Mouse (Mus musculus): Measurements from ENCODE around the gene Ahnak. TPM values are rescaled to one million over a fixed set of nuclear protein-coding genes. Genes with fewer than 3 reads are reported as not detected.
"Not testable (repeated sequence)": the region's sequence is repeated elsewhere in the genome, so short reads cannot be mapped to it uniquely, and the experiment has no call there.

Gene Ahnak
- total RNA-seq, 2 experiments from 2014 or later = 377 to 414 TPM

DNA sequence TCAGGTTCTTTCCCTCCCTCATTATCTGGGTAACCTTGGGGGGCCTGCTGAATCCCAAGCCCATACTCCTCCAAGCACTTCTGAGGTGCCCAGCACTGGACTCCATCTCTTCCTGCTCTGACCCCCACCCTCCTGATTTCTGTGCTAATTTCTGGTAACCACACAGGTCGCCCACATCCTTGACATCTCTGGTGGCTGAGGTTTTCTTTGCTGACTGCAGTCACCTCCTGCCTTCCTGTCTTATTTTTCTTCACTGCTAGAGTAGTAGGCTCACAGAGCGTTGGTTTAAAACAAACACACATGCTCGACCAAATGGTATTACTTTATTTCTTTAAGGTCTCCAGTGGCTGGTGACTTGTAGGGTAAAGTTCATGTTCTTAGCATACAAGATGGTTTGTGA, 49.1 kb downstream of the Ahnak start:
- no peak for DNase-seq (ENCODE audit: low spot score in 2 of 2)

DNA sequence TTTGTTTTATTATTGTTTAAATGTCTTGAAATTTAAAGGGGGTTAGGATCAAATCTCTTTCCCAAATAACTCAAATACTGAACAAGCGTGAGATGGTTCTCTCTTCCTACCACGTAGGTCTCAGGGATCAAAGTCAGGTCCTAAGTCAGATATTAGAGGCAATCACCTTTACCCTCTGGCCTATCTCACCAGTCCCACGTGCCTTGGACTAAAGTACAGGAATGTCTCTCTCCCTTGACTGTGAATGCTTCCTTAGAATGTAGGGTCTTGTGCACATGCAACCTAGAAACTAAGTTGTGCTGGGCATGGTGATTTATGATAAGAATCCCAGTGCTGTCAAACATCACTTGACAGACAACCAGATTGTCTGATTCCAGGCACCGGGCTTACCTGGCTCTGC, 50.2 kb downstream of the Ahnak start:
- DNase-seq (ENCODE audit: low spot score in 2 of 2) = no peak

DNA sequence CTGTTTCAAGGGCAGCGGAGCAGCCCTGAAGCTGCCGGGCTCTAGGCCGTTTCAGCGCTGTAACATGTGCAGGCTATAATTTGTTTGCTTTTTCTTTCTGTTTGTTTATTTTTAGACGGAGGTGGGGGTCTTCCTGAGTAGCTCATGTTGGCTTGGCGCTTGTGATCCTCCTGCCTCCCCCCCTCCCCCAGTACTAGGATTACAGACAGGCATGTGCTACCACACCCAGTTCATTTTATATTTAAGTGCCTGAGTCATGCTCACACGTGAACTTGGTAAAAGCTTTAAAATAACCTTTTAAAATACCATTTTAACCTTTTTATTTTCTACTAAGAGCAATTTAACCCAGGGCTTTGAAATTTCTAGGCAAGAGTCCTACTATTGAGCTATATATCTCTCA, 50.8 kb downstream of the Ahnak start:
- DNase-seq (ENCODE audit: low spot score in 2 of 2) = no peak

DNA sequence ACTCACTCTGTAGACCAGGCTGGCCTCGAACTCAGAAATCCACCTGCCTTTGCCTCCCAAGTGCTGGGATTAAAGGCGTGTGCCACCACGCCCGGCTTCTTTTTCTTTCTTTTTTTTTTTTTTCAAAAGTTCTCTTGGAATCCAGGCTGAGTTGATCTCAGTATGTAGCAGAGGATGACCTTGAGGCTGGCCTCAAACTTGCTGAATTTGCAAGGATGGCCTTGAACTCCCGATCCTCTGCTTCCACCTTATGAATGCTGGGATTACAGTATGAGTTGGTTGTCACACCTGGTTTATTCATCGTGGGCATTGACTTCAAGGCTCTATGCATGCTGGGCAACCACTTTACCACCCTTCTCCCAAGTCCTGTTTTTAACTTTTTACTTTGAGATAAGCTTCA, 51.6 kb downstream of the Ahnak start:
- no peak for DNase-seq (ENCODE audit: low spot score in 2 of 2)

DNA sequence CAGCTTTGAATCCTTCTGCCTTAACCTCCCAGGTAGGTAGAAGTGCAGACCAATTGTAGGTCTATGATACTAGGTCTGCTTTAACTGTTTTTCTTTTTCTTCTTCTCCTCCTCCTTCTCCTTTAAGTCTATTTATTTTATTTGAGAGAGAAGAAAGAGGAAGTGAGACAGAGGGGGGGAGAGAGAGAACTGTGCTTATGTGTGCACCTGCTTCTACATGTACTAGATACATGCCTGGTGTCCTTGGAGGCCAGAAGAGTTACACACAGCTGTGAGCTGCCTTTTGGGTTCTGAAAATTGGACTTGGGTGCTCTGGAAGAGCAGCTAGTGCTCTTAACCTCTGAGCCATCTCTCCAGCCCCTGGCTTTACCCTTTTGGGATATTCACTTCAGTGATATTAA, 52.0 kb downstream of the Ahnak start:
- DNase-seq (ENCODE audit: low spot score in 2 of 2) = no peak

DNA sequence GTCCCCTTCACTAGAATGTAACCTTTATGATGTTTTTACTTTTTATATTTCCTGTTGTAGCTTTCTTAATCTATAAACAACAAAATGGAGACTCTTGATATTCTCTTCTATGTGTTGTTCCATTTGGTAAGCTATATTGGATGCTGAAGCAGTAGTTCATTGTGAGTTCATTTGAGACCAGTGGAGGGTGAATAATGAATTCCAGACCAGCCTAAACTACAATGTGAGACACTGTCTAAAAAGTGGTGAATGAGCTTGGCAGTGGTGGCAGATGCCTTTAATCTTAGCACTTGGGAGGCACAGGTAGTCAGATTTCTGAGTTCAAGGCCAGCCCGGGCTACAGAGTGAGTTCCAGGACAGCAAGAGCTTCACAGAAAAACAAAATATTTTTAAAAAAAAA, 54.0 kb downstream of the Ahnak start:
- no peak for DNase-seq (ENCODE audit: low spot score in 2 of 2)

DNA sequence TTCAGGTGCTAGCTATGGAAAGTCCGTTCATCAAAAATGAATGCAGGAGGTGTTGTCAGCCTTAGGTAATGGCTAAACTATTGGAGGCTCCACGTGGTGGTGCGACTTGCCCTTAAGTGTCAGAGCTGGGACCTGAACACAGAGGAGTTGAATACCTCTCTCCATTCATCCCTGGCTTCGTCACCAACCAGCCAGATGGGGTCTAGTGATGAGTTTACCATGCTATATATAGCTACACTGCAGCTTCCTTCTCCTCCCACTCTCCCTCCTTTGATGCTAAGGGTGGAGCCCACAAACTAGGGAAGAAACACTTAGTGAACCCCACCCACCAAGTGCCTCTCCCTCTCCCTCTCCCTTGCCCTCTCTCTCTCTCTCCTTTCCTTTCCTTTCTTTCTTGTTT, 55.2 kb downstream of the Ahnak start:
- no peak for DNase-seq (ENCODE audit: low spot score in 2 of 2)

DNA sequence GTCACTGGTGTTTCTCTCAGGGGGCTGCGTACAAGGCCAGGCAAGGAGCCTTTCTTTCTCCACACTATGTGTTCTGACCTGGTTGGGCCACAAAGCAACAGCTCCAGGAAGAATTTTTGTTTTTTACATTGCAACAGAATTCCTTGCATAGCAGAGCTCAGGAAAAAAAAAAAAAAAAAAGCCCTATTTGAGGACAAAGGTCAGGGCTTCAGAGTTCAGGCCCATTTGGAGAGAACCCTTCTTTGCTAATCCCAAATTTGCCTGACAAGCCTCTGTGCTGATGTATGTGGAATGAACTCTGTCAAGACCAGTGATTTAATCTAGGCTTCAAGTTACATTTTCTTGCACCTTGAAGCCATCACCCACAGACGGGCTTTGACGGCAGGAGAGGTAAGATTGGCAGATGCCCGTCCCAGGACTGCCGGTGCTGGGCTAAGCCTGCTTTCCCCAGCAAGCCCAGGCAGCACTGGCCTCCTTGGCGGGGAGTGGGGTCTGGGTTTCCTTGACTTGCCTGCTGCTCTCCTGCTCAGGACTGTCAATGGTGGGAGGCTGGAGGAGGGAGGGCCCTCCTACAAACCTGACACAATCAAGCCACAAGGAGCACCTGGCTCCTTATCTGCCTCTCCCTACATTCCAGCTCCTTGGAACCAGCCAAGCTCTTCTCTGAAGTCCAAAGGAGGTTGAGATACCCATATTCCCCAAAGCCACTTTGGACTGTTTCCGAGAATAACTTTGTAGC, 58.3 kb downstream of the Ahnak start:
- DNase-seq (ENCODE audit: low spot score in 2 of 2) = no peak

DNA sequence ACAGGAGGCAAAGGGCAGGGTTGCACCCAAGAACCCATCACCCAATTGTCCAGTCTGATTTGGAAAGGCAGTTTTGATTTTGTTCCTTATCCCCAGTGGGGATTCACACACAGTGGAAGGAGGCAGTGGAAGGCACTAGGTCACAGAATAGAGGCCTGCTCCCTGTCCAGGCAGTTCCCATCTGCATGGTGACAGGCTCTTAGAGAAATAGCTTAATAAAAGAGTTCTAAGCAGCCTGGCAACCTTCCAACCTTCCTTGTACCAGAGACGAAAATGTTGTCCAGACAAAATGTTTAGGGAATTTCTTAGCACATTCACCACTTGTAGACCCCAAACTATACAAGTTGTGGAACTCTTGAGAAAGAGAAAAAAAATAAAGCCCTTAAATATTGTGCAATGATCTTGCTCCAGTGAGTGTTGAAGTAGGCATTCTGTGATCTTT, 58.9 kb downstream of the Ahnak start:
- no peak for DNase-seq (ENCODE audit: low spot score in 2 of 2)

DNA sequence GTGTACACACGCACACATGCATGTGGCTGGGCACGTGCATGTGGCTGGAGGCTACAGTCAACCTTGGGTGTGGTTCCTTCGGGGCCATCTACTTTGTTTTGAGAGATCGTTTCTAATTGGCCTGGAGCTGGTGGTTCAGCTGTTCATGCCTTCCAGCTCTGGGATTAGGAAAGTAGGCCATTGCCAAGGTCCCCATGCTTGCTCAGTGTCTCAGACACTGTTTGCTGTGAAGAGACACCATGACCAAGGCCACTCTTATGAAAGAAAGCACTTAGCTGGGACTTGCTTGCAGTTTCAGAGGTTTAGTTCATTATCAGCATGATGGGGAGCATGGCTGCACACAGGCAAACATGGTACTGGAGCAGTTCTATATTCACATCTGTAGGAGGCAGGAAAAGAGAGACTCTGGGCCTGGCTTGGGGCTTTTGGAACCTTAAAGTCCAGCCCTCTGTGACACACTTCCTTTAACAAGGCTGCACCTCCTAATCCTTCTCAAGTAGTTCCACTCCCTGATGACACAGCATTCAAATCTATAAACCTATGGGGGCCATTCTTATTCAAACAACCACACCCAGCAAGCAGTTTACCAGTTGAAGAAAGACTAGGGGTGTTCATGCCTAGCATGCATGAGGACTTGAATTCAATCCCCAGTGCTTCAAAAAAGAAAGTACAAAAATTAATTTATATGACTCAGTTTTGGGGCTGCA, 60.0 kb downstream of the Ahnak start:
- DNase-seq (ENCODE audit: low spot score in 2 of 2) = no peak

DNA sequence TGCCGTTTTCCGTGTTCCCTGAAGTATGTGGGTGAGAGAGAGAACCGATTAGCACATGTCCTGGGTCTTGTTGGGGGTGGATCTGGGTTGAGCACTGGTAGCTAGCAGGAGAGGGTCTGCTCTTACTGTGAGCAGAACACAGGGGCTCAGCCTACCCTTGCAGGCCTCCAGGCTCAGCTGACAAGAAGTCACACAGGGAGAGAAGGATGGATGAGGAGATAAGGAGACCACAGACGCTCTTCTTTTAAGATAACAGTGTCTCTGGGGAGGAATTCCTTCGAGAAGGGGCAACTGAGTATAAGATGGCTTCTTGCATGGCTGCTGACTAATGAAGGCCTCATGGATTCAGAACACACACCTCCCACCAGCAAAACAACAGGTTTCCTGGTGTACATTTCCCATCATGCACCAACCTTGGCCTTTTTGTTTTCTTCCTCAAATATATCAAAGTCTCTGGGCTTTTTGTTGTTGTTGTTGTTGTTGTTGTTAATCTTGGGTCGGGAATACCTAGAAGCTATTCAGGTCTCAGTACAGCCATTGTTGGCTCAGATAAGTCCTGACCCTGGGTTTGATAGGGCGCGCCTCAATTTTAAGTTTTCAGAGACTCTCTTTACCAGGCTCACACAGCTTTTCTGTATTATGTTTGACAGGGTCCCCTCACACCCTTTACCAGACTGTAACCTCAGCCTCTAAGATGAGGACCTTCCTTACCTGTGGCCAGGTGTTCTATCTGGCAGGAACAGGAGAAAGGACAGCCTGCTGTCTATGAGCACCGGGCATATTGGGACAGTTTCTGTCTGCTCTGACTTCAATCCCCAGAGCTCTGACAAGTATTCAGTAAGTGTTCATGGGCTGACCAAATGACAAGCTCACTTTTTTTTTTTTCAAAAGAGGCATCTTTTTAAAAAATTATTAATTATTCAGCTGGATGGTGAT, 61.5 kb downstream of the Ahnak start:
- DNase-seq (ENCODE audit: low spot score in 2 of 2) = no peak

DNA sequence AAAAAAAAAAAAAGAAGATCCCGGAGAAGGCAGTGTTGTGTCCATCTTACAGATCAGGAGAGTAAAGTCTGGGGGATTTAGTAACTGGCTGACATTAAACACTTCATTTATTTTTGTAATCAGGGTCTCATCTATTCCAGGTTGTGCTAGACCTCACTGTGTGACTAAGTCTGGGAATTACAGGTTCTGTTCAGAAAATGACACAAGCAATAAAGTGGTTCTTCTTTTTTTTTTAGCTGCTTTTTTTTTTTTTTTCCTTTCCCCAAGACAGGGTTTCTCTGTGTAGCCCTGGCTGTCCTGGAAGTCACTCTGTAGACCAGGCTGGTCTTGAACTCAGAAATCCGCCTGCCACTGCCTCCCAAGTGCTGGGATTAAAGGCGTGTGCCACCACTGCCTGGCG, 62.9 kb downstream of the Ahnak start:
- not testable (repeated sequence) for DNase-seq (ENCODE audit: low spot score in 2 of 2)

DNA sequence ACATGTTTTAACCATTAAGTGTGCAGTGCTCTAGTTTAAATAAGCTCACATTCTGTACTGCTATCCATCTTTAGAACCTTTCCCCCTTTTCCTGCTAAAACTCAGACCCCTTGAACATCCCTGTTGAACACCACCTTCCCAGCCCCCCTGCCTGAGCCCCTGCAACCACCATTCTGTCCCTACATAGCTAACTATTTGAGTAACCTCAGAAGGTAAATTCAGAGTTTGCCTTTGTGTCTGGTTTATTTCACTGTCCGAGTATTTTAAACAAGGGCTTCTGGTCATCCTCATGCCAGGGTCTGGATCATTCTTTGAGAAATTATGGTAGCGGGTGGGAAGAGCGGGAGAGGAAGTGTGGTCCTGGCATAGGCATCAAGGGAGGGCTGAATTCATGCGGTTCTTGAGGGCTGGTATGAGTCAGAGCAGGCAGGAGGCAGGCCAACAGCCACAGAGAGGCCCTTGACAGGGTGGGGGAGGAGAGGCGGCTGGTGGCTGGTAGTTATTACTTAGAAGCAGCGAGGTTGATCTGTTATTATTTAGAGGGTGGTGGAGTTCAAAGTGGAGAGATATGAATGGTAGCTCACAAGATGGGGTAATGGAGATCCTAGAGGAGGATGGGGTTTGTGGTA, 63.8 kb downstream of the Ahnak start:
- DNase-seq (ENCODE audit: low spot score in 2 of 2) = no peak

DNA sequence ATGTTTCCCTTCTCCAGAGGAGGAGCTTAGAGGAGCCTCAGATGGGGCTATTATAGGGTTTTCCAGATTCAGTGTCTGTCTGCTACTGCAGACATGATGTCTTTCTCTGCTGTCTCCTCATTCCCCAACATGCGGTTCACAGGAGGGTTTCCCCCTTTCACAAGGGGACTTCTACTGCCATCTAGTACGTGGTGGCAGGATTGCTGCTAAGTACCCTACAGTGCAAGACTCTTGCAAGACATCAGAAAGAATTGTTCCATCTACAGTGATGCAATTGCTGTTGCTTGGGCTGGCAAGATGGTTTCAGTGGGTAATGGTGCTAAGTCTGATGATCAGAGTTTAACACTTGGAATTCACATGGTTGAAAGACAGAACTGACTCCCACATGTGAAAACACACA, 66.1 kb downstream of the Ahnak start:
- no peak for DNase-seq (ENCODE audit: low spot score in 2 of 2)

DNA sequence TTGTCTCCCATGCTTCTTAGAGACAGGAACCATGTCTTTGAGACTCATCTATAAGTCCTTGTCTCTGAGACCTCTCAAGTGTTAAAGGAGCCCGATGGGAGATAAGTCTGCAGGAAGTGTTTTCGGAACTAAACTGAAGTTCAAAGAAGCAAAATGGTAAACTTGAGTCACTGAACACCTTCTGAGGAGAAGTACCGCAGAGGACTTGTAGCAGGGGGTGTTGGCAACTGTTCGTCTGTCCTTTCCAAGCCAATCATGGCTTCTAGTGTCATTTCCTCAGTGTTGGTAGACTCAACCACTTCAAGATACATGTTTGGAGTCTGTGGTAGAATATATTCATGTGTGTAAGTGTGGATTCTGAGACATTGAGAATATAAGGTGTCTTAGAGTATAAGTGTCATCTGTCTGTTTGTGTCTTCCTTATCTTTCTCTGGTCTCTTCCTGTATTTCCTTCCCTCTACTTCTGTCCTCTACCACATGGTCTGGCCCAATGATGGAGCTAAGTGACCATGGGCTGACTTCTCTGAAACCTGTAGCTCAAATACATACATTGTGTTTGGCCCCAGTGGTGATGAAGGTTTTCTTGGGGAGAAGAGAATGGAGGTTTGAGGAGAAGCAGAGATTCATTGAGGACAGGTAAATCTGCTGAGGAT, 66.7 kb downstream of the Ahnak start:
- no peak for DNase-seq (ENCODE audit: low spot score in 2 of 2)

DNA sequence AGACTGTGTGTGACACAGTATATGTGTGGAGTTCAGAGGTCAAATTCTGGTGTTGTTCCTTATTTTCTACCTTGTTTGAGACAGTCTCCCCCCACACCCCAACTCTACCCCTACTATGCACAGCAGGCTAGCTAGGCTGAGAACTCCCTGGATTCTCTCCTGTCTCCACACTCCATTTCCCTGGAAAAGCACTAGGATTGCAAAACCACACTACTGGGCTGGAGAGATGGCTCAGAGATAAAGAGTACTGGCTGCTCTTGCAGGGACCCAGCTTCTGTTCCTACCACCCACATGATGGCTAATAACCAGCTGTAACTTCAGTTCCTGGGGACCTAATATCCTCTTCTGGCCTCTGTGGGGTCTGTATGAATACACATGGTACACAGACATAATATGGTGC, 68.6 kb downstream of the Ahnak start:
- no peak for DNase-seq (ENCODE audit: low spot score in 2 of 2)

DNA sequence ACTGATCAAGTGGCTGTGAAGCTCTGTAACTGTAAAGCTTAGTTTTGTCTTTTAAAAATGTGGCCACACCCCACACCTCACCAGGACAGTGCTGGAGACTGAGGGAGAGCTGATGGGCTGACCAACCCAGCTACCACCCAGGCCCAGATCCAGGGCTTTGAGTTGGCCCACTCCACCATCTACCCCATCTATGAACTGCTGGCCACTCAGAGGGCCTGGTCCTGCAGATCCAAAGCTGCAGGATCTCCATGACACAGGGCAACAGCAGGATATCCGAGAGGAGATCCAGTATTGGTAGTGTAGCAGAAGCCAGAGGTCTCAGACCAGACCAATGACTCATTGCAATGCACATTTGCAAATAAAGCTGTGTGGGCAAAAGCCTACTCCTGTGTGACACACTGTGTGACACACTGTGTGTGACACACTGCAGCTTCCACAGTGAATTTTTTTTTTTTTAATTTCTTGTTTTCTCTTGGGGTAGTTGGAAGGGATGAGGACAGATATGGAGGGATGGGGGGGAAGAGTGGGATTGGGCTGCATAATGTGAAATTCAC, 69.3 kb downstream of the Ahnak start:
- no peak for DNase-seq (ENCODE audit: low spot score in 2 of 2)

DNA sequence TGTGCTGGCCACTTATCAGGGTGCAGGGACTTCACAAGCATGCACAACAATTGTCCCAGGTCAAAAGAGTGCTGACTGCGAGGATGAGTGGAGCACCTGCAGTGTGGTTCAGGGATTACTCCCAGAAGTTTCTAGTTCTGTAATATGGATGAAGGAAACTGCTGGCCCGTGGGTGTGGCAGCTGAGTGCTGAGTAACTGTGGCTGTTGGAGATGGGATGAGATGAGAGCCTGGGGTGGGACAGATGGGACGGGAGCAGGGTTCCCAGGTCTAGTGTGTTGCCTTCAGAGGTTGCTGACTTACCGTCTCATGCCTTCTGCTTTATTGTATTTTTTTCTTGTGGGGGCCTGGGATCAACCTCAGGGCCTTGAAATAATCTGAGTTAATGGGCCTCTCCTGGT, 69.9 kb downstream of the Ahnak start:
- DNase-seq (ENCODE audit: low spot score in 2 of 2) = no peak

DNA sequence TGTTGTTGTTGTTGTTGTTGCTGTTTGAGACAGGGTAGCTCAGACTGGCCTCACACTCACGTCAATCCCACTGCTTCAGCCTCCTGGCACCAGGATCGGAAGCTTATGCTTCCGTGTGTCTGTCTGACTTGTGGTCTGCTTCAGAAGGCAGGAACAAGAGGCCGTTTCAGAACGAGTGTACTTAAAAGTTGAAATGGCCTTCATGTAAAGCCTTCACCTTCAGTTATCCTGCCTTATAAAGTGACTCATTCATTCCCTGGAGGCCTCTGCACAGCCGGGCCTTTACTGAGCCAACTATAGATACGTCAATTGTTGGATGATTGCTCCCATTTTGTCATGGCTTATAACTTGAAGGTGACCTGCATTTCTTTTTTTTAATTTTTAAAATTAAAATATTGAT, 70.3 kb downstream of the Ahnak start:
- no peak for DNase-seq (ENCODE audit: low spot score in 2 of 2)

DNA sequence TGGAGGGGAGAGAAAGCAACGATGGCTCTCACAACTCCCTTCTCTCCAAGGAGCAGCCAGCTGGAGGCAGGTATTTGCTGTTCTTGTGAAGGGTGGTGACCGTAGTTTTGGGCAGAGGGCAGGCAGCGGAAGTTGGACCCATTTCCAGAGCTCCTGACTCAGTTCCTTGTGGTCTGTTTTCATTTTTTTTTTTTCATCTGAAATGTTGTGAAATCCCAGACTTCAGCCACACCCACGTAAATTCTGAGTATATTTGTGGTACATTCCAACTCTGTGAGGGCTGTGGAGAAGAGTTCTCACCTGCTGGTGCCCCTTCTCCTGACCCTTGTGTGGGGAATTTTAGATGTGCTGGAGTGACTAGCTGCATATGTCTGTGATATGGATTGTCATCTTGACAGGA, 71.0 kb downstream of the Ahnak start:
- no peak for DNase-seq (ENCODE audit: low spot score in 2 of 2)

All from gastrocnemius, postnatal 4 days (tissue).